Mouse (Mus musculus): ENCODE results near the gene Als2cr12.
A peak's percentile ranks its signal among the peaks of the same experiment; 100 is the strongest.
"Not testable (repeated sequence)": the region's sequence is repeated elsewhere in the genome, so short reads cannot be mapped to it uniquely, and the experiment has no call there.

Als2cr12 gene

DNA sequence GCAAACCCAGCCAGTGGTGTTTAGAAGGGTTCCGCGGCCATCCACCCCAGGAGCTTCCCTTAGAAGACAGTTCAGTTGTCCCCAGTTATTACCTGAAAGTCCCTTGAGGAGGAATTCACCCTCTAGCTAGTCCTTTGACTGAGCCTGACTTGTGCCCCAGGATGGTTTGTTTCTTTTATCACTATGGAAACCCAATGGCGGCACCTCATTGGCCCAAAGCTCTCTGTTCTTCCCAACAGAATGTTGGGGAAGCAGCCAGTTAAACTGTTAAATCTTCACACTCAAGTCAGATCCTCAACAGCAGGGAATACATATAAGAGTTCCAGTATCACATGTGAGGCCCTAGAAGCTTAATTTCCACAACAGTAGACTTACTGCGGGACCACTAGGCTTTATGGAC, at the start of gene Als2cr12:
Als2cr12 (minus strand) TSS at position 180 of the 400 bp plus-strand sequence.
- not testable (repeated sequence) for DNase-seq (ENCODE audit: low spot score)

DNA sequence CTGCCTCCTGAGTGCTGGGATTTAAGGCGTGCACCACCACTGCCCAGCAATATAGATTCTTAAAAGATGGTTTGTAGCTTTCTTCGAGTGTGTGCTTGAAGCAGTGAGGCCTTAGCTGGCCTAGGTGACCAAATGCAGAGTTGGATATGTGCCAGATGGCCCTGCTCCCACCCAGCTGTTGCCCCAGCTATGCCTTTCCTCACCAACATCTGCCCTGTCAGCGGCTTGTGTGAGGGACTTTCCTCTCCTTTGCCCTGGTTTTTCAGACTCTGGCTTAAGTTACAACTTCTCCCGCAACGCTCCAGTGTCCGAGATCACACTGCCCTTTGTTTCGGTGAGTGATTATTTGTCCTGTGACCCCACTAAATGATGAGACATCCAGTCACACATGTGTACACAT, 48.9 kb upstream of the Als2cr12 start:
- DNase-seq (ENCODE audit: low spot score), result peak; percentile 94

DNA sequence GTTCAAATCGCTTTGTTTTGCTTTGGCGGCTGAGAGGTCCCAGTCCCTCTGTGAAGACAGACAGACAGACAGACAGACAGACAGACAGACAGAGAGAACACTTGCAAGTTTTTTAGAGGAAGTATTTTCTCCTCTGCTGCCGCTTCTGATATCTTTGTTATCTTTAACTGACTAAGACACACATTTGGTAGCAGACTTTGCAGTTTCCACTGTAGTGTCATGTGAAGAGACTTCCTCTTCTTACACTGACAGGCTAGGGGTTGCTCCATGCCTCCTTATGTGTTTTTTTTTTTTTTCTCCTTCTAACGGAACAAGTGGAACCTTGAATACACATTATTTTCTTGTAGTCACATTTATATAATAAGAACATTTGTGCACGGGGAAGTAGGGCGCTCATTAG, 47.5 kb upstream of the Als2cr12 start:
- DNase-seq (ENCODE audit: low spot score), result no peak

DNA sequence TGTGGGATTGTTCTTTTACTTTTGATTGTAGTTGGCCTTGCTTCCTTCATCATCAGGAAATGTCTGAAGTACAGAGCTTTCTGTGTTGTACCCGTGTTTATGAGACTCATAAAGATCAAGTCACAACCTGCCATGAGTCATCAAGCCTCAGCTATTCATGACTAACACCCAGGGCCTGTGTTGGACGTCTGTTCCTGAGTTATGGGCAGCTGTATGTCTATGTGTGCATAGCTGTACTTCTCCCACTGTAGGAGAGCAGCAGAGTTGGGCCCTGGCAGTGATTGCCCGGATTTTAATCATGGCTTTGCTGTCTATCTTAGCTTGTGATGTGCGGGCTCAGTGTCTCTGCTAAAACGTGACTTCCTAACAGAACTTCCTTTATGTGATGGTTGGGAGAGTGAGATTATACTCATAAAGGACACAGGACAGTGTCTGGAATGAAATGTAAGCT, 46.8 kb upstream of the Als2cr12 start:
- DNase-seq (ENCODE audit: low spot score), result no peak

DNA sequence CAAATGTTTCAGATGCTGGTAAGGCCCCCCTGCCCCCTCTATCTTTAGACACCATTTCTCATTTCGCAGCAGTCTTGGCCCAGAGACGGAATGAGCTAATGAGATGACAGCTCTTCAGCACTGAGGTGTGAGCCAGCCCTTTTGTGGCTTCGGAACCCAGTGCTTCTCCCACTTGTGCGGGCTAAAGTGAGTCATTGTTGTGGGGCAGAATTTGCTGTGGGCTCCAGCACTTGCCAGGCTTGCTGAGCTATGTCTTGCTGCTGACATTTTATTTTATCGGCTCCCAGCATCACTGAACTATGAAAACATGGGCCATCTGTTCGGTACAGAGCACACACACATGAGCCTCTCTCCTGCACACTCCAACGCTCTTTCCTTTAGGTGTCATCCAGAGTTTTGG, 43.7 kb upstream of the Als2cr12 start:
- DNase-seq (ENCODE audit: low spot score), result no peak

DNA sequence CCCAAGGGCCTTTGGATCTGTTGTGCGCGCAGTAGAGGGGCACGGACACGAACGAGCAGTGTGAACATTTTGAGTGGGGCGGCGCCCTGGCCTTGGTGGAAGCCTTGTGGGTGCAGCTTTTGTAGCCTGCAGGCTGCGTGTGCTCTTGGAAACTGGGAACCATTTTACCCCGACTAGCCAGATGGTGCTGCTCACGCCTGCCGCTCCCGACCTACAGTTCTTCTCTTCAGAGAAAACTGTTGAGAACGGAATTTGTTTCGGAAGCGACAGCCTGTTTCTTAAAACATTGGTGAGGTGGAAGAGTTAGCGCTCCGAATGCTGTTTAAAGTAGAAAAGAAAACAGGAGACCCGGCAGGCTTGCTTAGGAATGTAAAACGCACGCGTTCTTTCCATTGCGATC, 41.2 kb upstream of the Als2cr12 start:
- no peak for DNase-seq (ENCODE audit: low spot score)

DNA sequence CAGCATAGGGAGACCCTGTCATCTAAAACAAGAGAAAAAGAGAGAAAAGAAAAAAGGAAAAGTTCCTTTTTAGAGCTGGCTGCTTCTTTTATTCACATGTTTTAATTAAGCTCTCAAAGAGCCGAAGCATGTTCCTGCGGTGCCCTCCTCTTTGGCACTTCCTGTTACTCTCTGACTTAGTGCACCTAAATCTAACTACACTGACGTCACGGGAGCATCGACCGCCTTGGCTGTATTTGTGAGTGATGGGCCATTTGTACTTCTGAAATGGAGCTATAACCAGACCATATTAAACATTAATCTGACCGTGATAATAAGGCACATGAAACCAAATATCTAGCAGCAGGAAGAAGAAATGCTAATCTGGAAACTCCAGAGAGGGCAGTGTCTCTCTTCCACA, 40.2 kb upstream of the Als2cr12 start:
- no peak for DNase-seq (ENCODE audit: low spot score)

DNA sequence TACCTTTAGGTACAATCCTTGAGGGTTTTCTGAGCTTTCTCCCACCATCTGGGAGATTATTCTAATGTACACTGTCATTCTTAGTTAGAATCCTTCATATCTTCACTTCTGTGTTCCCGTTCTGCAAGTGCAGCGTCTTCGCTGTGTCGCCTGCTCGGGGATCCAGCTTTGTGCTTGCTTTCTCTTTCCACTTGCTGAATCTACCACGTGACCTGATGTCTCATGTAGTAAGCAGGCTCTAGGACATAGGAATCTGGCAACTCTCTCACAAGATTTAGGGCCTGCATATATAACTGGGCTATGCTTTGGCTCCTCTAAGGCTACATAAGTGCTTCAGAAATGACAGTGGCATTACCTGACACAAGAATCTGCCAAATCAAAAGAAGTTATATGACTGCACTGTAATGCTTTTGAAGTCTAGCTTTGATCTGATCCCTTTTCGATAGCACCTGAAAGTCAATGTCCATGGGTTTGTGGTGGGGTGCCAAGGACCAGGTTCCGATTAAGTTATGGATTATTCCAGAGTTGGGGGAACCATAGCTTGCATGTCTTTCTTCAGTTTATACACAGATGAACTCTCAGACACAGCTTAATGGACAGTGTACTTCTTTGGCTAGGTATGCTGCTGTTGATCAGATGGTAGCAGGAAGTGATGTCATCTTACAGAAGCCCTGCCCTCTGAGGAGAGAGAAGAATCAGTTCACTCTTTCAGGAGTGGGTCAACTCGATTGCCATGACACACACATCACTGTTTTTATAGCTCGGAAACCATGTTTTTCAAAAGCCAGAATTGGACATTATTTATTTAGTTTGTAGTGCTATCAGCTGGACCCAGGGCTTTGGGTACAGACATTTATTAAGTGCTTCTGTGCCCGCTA, 38.5 kb upstream of the Als2cr12 start:
- no peak for DNase-seq (ENCODE audit: low spot score)

DNA sequence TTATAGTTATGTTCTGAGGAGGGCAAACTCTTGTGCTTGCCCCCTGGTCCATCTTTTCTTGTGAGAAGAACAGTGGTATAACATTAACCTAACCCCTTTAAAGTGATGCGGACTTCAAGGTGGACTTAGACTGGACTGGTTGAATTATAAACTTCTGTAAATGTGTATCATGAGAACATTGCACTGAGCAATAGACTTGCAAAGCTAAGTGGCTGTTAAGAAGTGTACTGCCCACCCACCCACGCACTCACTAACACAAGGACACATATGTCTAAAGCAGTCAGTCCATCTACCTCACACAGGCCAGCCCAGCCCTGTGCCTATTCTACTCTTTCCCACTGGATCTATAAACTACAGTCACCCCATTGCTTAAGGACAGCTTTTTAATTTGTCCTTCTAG, 37.8 kb upstream of the Als2cr12 start:
- no peak for DNase-seq (ENCODE audit: low spot score)

DNA sequence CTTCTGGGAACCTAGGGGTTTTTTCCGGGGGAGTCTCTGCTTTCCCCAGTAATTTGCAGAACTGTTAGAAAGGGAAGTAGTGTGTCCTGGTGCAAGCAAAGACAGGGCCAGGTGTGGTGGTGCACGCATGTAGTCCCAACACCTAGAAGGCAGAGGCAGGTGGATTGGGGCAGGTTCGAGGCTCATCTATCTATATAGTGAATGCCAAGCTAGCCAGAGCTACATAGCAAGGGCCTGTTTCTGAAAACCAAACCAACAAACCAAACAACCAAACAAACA, 32.7 kb upstream of the Als2cr12 start:
- no peak for DNase-seq (ENCODE audit: low spot score)

DNA sequence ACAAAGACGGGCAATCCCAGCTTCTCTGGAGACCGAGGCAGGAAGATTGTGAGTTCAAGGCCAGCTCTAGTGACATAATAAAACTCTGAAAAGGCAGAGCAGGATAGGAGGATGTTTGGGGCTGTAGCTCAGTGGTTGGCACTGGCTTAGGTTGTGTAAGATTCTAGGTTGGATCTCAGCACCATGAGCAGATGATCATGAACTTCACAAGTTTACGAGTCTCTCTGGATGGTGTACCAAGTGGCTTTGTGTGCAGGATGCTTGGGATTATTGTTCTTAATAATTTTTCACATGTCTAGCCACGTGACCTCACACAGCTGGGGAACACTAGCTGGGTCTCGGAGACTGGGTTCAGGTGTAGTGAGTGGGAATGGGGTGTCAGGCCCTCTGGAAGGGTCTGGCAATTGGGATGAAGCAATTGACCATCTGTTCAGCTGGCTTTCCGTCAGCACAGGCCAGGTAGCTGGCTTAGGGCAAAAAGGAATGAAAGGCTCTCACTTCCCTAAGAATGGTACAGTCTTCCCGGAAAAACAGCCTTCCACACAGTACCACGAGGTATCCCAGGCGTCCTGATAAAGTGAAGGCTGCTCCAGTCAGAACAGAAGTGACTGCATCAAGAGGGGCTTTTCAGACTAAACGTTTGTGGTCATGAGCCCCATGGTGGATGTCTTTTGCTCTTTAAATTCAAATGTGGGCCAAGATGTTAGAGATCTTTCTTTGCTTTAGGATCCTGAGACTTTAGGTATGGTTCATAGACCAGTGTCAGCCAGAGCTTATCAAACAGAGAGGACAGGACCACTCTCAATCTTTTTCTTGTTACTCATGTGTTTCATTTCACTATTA, 32.2 kb upstream of the Als2cr12 start:
- no peak for DNase-seq (ENCODE audit: low spot score)

DNA sequence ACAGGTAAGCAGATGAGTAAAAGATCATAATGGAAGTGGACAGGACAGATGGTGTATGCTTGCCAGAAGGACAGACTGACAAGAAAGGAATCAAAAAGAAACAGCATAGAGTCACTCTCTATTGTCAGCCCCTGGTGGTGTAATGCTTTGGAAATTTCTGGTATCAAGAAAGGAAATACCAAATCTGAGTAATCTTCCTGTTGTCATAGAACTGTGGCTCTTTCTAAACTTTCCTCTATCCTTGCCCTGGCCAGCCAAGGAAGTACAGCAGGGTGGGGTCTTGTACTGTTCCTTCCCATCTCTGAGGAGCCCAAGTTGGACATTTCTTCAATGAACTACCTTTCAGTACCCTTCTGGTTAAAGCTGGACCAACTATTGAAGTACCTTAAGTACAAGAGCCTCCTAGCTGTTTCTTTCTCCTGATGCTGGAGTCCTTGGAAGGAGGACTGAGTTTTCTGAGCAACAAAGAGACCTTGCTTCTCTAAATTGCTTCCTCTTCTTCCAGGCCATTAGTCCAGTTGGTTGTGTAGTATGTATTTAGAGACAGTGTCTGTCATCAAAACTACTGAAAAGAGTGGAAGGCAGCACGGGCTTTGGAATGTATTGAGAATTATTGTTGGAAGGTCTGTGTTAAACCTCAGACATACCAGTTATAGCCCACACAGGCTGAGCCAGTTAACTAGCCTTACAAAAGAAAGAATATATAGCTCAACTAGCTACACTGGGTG, 31.4 kb upstream of the Als2cr12 start:
- no peak for DNase-seq (ENCODE audit: low spot score)

DNA sequence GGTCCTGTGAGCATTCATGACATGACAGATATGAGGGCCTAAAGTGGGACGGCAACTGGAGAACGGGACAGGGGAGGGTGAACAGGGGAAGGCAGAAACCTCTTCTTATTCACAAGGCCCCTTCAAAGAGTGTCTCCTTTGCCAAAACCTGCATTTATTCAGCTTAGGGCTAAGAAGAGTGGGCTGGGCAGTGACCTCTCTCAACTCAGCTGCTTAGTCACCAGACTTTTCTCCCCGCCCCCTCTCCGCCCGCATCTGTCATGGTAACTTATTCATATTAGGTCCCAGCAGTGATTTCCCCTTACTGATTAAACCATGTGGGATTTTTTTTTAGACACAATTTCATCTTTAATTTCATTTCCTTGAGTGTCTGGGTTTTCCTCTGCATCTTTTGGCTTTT, 30.0 kb upstream of the Als2cr12 start:
- no peak for DNase-seq (ENCODE audit: low spot score)

DNA sequence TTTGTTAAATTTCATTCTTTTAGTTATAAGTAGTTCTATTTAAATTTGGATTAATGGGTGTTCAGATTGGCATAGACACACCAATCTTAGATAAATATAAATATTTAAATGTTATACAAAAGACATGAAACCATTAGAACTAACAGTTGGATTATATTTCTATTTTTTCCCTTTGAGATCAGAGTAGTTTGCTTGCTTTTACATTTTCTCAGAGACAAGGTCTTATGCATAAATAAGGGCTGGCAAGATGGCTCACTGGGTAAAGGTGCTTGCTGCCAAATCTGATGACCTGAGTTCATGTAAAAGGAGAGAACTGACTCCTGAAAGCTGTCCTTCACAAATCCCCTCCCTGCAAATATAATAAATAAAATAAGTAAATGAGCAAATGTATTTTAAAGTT, 29.3 kb upstream of the Als2cr12 start:
- no peak for DNase-seq (ENCODE audit: low spot score)

DNA sequence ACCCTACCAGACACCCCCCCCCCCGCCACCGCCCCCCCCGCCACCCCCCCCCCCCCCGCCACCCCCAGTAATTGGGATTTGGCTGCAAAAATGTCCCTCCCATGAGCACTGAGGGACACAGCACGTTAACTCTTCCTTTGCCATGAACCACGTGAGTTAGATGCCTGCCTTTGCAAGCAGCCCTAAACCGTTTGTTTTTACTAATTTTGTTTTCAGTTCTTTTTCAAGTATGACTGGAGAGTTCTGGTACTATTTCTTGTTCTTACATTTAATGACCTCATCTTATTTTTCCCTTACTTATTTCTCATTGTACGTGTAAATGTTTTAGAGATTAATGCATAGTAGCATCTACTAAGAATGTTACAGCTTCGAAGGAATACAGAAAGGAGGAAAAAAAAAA, 28.7 kb upstream of the Als2cr12 start:
- DNase-seq (ENCODE audit: low spot score), result no peak

DNA sequence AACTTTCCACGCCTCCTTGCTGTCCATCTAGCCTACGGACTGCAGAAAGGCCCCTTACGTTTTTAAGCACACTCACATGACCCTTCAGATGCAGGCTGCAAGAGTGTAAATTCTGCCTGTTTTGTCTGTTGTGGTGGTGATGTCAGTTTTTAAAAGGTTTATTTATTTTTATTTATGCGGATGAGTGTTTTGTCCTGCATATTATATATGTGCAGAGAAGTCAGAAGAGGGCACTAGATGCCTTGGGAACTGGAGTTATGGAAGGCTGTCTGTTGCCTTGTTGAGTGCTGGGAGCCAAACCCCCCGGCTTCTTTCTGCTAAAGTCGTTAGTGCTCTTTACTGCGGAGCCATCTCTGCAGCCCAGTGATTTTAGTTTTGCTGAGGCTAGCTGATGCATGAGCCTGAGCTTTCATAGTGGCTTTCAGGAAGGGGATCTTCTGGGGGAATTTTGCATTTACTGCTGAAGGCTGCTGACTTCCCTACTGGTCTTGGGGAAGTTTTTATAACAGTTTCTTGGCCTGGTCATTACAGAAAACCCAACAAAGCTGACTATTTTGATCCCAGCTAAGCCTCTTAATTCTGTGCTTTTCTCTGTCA, 28.1 kb upstream of the Als2cr12 start:
- DNase-seq (ENCODE audit: low spot score), result no peak

DNA sequence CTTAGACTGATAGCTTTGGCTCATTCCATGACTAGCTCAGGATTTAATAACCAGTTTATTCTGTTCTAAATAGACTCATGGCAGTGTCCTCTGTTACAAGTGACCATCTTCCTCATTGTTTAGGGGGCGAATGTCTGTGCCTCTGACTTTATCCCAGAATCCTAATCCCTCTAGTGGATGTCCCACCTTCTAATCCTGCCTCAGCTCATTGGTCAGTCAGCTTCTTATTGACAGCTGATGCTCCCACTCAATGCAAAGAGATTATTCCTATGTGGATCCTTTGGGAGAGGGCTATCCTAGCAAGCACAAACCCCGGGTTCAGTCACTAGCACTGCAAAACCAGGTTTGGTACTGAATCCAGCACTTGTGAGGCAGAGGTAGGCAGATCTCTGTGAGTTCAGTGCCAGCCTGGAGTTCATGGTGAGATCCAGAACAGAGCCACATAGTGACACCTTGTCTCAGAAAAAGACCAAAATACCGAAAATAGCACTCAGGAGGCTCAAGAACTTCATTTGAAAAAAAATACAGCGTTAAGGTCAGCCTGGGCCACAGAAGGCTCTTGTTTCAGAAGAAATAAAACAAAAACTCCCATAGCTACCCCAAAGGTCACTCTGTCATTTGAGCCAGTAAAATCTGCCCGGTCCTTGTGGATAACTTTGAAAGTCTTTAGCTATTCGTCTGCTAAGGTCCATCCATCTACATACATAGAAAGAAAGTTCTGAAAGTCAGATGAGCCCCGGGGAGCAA, 27.4 kb upstream of the Als2cr12 start:
- no peak for DNase-seq (ENCODE audit: low spot score)

DNA sequence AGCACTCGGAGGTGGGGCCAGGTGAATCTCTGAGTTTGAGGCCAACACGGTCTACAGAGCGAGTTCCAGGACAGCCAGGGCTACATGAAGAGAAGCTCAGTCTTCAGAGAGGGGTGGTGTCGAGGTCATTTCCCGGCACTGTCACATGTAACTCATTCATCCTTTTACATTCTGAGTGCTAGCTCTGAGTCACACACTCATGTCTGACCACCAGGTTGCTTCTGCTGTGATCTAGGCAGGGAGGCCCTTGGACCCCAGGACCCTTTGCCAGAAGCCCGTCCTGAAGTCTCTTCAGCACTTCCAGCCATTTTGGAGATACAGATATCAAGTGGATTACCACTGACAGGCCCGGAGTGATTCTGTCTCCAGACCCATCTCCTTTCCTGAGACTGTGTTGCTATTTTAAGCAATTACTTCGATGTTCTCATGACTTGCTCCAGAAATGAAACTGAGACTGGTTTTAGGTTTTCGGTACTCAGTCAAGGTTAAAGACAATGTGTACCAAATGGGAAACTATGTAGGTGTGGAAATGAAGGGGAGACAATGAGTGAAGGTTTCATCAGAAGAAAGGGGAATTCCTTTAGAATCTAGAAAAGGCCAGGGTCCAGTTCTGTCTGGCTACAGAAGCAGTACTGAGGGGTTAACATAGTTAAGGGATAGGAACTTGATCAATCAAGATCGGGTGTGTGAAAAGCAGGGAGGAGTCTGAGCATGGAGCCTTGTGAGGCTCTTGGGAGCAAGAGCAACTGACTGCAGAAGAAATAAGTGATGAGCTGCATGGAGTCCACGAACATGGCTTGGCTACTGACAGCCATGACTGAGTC, 26.5 kb upstream of the Als2cr12 start:
- DNase-seq (ENCODE audit: low spot score), result no peak

DNA sequence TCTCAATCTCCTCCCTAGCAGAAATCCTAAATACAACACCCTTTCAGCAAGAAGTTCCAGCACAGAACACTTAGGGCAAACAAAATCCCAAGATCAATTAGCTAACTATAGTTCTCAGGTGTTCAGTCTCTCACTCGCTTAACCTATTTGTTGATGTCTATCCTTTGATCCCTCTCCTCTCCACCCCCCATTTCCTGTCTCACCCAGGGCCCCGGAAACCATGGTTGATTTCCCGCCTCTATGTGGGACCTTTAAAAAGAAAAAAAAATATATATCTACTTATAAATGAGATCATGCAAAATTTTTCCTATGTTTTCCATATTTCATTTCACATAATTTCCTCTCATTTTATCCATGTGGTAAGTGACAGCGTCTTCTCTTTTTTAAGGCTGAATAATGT, 25.2 kb upstream of the Als2cr12 start:
- DNase-seq (ENCODE audit: low spot score), result no peak

DNA sequence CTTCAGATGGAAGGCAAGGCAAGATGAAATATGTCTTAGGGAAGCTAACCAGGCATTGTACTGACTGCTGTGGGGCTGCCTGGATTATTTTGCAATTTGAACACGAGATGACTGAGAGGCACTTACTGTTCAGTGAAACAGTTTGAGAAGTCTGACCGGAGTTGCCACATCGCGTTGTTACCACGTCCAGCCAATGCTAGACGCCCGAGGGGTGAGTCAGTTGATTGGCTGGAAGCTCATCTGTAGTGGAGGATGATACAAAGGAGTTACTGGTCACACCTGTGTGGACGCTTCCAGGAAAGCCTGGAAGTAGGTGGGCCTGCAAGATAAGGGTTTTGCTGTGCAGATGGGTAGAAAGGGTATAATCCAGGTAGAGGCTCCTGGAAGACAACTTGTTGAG, 24.3 kb upstream of the Als2cr12 start:
- DNase-seq (ENCODE audit: low spot score), result peak; percentile 47

Measured in adipocyte (in vitro differentiated cells).